Mouse (Mus musculus): ENCODE measurements at regions not wholly inside any gene's neighbourhood (a gene's known extent, or its start where the extent isn't known, plus 50 kb on each side); places are given as distances from the start of the nearest gene placed in this dataset.

- Histone ChIP-seq H3K36me3 (ENCODE audit: control insufficient read depth, insufficient read depth, low read length) (no peaks in the 10 kb centered on the region), H3K27me3 (replicated peaks; ENCODE audit: control insufficient read depth, insufficient read depth, low read length) (no peaks in the 10 kb centered on the region), H3K9me3 (ENCODE audit: control insufficient read depth, low read length) (no peaks in the 10 kb centered on the region), H3K27ac (ENCODE audit: low read depth, low read length) (no peak overlapping the region), H3K4me1 (ENCODE audit: control insufficient read depth, insufficient read depth, low read depth, low read length) (no peaks in the 10 kb centered on the region), H3K9ac (ENCODE audit: low read depth, low read length) (no peak overlapping the region), H3K4me3 (ENCODE audit: low read length) (no peak overlapping the region), H3K4me2 (ENCODE audit: low read length) (no peak overlapping the region)
- 67% methylated on average over 4 of the region's 4 CpGs for WGBS
- no peak for ATAC-seq
Observed at GRCm38 (mm10) chr2:118039819-118040206, 71.9 kb upstream of the Thbs1 start.

GRCm38 (mm10) chr2:118042380-118043055, 69.2 kb upstream of the Thbs1 start:
- Histone ChIP-seq H3K27me3 (replicated peaks; ENCODE audit: control insufficient read depth, insufficient read depth, low read length) (no peaks in the 10 kb centered on the region), H3K9me3 (ENCODE audit: control insufficient read depth, low read length) (no peaks in the 10 kb centered on the region), H3K4me3 (ENCODE audit: low read length) (no peak overlapping the region), H3K36me3 (ENCODE audit: control insufficient read depth, insufficient read depth, low read length) (no peaks in the 10 kb centered on the region), H3K4me1 (ENCODE audit: control insufficient read depth, insufficient read depth, low read depth, low read length) (no peaks in the 10 kb centered on the region), H3K4me2 (ENCODE audit: low read length) (no peak overlapping the region), H3K9ac (ENCODE audit: low read depth, low read length) (no peak overlapping the region), H3K27ac (ENCODE audit: low read depth, low read length) (no peak overlapping the region)
- 85% methylated on average over 5 of the region's 5 CpGs for WGBS
- ATAC-seq, result no peak

GRCm38 (mm10) chr2:118044666-118045065, 67.0 kb upstream of the Thbs1 start:
- Histone ChIP-seq H3K4me3 (ENCODE audit: low read length) (no peak overlapping the region), H3K36me3 (ENCODE audit: control insufficient read depth, insufficient read depth, low read length) (no peaks in the 10 kb centered on the region), H3K9ac (ENCODE audit: low read depth, low read length) (no peak overlapping the region), H3K9me3 (ENCODE audit: control insufficient read depth, low read length) (no peaks in the 10 kb centered on the region), H3K27me3 (replicated peaks; ENCODE audit: control insufficient read depth, insufficient read depth, low read length) (no peaks in the 10 kb centered on the region), H3K4me2 (ENCODE audit: low read length) (no peak overlapping the region), H3K4me1 (ENCODE audit: control insufficient read depth, insufficient read depth, low read depth, low read length) (no peaks in the 10 kb centered on the region), H3K27ac (ENCODE audit: low read depth, low read length) (no peak overlapping the region)
- 91% methylated on average over 1 of the region's 1 CpGs for WGBS
- no peak for ATAC-seq

GRCm38 (mm10) chr2:118050326-118050725, 61.4 kb upstream of the Thbs1 start:
- Histone ChIP-seq H3K4me1 (ENCODE audit: control insufficient read depth, insufficient read depth, low read depth, low read length) (no peaks in the 10 kb centered on the region), H3K27ac (ENCODE audit: low read depth, low read length) (no peak overlapping the region), H3K27me3 (replicated peaks; ENCODE audit: control insufficient read depth, insufficient read depth, low read length) (no peaks in the 10 kb centered on the region), H3K4me3 (ENCODE audit: low read length) (no peak overlapping the region), H3K36me3 (ENCODE audit: control insufficient read depth, insufficient read depth, low read length) (no peaks in the 10 kb centered on the region), H3K9ac (ENCODE audit: low read depth, low read length) (no peak overlapping the region), H3K9me3 (ENCODE audit: control insufficient read depth, low read length) (no peaks in the 10 kb centered on the region), H3K4me2 (ENCODE audit: low read length) (no peak overlapping the region)
- WGBS, result 91% methylated on average over 2 of the region's 2 CpGs
- ATAC-seq, result no peak

- Histone ChIP-seq H3K9ac (ENCODE audit: low read depth, low read length) (no peak overlapping the region), H3K9me3 (ENCODE audit: control insufficient read depth, low read length) (no peaks in the 10 kb centered on the region), H3K36me3 (ENCODE audit: control insufficient read depth, insufficient read depth, low read length) (no peaks in the 10 kb centered on the region), H3K27me3 (replicated peaks; ENCODE audit: control insufficient read depth, insufficient read depth, low read length) (no peaks in the 10 kb centered on the region), H3K27ac (ENCODE audit: low read depth, low read length) (no peak overlapping the region), H3K4me3 (ENCODE audit: low read length) (no peak overlapping the region), H3K4me2 (ENCODE audit: low read length) (no peak overlapping the region), H3K4me1 (ENCODE audit: control insufficient read depth, insufficient read depth, low read depth, low read length) (no peaks in the 10 kb centered on the region)
- 93% methylated on average over 3 of the region's 3 CpGs for WGBS
- no peak for ATAC-seq
Observed at GRCm38 (mm10) chr2:118051610-118052009, 60.1 kb upstream of the Thbs1 start.

GRCm38 (mm10) chr2:118053512-118053911, 58.2 kb upstream of the Thbs1 start:
- Histone ChIP-seq H3K4me3 (ENCODE audit: low read length) (no peak overlapping the region), H3K4me2 (ENCODE audit: low read length) (no peak overlapping the region), H3K36me3 (ENCODE audit: control insufficient read depth, insufficient read depth, low read length) (no peaks in the 10 kb centered on the region), H3K27me3 (replicated peaks; ENCODE audit: control insufficient read depth, insufficient read depth, low read length) (no peaks in the 10 kb centered on the region), H3K27ac (ENCODE audit: low read depth, low read length) (no peak overlapping the region), H3K4me1 (ENCODE audit: control insufficient read depth, insufficient read depth, low read depth, low read length) (no peaks in the 10 kb centered on the region), H3K9me3 (ENCODE audit: control insufficient read depth, low read length) (no peaks in the 10 kb centered on the region), H3K9ac (ENCODE audit: low read depth, low read length) (no peak overlapping the region)
- ATAC-seq, result no peak
- 97% methylated on average over 4 of the region's 4 CpGs for WGBS

- Histone ChIP-seq H3K27ac (ENCODE audit: low read depth, low read length) (no peak overlapping the region), H3K4me2 (ENCODE audit: low read length) (no peak overlapping the region), H3K9me3 (ENCODE audit: control insufficient read depth, low read length) (no peaks in the 10 kb centered on the region), H3K36me3 (ENCODE audit: control insufficient read depth, insufficient read depth, low read length) (no peaks in the 10 kb centered on the region), H3K9ac (ENCODE audit: low read depth, low read length) (no peak overlapping the region), H3K4me1 (ENCODE audit: control insufficient read depth, insufficient read depth, low read depth, low read length) (no peaks in the 10 kb centered on the region), H3K4me3 (ENCODE audit: low read length) (no peak overlapping the region), H3K27me3 (replicated peaks; ENCODE audit: control insufficient read depth, insufficient read depth, low read length) (no peaks in the 10 kb centered on the region)
- WGBS, result 85% methylated on average over 6 of the region's 6 CpGs
- no peak for ATAC-seq
Observed at GRCm38 (mm10) chr2:118058654-118059395, 52.9 kb upstream of the Thbs1 start.

GRCm38 (mm10) chr2:118061291-118061690, 50.4 kb upstream of the Thbs1 start:
- ATAC-seq, result no peak

More at GRCm38 (mm10) chr2:118061291-118061690, 50.4 kb upstream of the Thbs1 start:
- no peak overlapping the region for H3K9ac ChIP-seq (ENCODE audit: low read depth, low read length)
- H3K27me3 ChIP-seq (replicated peaks; ENCODE audit: control insufficient read depth, insufficient read depth, low read length), result no peaks in the 10 kb centered on the region
- H3K4me2 ChIP-seq (ENCODE audit: low read length), result no peak overlapping the region
- no peaks in the 10 kb centered on the region for H3K36me3 ChIP-seq (ENCODE audit: control insufficient read depth, insufficient read depth, low read length)
- no peak overlapping the region for H3K4me3 ChIP-seq (ENCODE audit: low read length)
- WGBS, result 65% methylated on average over 5 of the region's 5 CpGs
- H3K27ac ChIP-seq (ENCODE audit: low read depth, low read length), result no peak overlapping the region
- H3K9me3 ChIP-seq (ENCODE audit: control insufficient read depth, low read length), result no peaks in the 10 kb centered on the region
- no peaks in the 10 kb centered on the region for H3K4me1 ChIP-seq (ENCODE audit: control insufficient read depth, insufficient read depth, low read depth, low read length)
